Mouse (Mus musculus) urinary bladder, postnatal 14 days (tissue): ENCODE data around the gene Ifna5.
A peak's percentile ranks its signal among the peaks of the same experiment; 100 is the strongest.
"Not testable (repeated sequence)": the region's sequence is repeated elsewhere in the genome, so short reads cannot be mapped to it uniquely, and the experiment has no call there.

ENCODE experiments used
- DNase-seq: peaks from one replicate; pipeline ENCODE4 v3.0.0; 2021; ENCODE audit warnings: low spot score

The Ifna5 gene

GRCm38 (mm10) chr4:88835225-88835624 lies at the start of gene Ifna5:
Gene Ifna5, plus strand, starts transcription at chr4:88835525.
- not testable (repeated sequence) for DNase-seq

DNA sequence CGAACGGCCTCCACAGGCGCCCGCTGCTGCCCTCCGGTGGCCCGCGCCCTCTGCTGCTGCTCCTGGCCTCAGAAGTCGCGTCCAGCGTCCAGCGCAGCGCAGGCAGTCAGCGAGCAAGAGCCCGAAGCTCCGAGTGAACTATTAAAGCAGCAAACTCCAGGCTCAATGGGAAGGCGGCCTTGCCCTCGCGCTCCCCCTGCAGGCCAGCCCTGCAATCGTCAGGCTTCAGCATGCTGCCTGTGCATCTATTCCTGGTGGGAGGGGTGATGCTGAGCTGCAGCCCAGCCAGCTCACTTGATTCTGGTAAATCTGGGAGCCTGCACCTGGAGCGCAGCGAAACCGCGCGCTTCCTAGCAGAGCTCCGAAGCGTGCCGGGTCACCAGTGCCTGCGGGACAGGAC lies 46.9 kb upstream of the Ifna5 start, which contains the start of gene Gm13277:
TSS of gene Gm13277 (plus strand) at position 231 of the 400 bp plus-strand sequence.
- DNase-seq, result peak; percentile 73

DNA sequence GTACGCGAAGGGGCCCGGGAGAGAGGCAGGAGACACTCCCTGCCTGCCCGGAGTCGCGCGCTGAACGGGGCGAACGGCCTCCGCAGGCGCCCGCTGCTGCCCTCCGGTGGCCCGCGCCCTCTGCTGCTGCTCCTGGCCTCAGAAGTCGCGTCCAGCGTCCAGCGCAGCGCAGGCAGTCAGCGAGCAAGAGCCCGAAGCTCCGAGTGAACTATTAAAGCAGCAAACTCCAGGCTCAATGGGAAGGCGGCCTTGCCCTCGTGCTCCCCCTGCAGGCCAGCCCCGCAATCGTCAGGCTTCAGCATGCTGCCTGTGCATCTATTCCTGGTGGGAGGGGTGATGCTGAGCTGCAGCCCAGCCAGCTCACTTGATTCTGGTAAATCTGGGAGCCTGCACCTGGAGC lies 44.1 kb upstream of the Ifna5 start, which contains the start of gene Gm13278:
TSS of gene Gm13278 (plus strand) at position 301 of the 400 bp plus-strand sequence.
- not testable (repeated sequence) for DNase-seq

DNA sequence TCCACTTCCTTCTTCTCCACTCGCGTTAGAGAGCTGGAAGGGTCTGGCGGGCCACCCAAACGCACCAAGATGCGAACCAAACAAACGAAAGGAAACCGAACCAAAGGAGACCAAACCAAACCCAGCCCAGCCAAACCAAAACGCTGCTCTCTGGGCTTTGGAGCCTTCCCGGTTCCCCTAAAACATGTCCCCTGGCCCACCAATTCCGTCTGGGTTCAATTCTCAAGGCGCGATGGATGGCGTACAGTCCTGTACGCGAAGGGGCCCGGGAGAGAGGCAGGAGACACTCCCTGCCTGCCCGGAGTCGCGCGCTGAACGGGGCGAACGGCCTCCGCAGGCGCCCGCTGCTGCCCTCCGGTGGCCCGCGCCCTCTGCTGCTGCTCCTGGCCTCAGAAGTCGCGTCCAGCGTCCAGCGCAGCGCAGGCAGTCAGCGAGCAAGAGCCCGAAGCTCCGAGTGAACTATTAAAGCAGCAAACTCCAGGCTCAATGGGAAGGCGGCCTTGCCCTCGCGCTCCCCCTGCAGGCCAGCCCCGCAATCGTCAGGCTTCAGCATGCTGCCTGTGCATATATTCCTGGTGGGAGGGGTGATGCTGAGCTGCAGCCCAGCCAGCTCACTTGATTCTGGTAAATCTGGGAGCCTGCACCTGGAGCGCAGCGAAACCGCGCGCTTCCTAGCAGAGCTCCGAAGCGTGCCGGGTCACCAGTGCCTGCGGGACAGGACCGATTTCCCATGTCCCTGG lies 41.2 kb upstream of the Ifna5 start, which contains the start of gene Gm13275:
TSS of gene Gm13275 (plus strand) at position 552 of the 740 bp plus-strand sequence.
- peak; percentile 57 for DNase-seq

GRCm38 (mm10) chr4:88797097-88797496 lies 38.2 kb upstream of the Ifna5 start, which contains the start of gene Gm13279:
Gene Gm13279, plus strand, starts transcription at chr4:88797397.
- DNase-seq, result not testable (repeated sequence)

DNA sequence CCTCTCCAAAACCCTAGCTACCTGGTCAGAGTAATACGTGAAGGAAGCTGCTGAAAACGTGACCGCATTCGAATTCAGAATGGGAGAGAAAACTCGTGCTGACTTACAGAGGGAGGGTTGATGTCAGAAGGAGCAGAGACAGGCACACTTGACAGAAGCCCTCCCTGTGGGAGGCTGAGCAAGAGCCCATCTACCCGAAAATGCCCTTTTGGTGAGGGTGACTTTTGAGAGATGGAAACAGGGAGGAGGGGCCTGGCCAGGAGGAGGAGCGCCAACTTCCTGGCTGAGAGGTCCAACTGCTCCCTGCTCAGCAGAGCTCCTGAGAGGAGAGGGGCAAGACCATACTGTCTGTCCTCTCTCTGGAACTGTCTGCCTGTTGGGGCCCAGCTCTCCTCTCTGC lies 36.0 kb upstream of the Ifna5 start, which contains the start of gene Gm13285:
TSS of gene Gm13285 (plus strand) at position 301 of the 400 bp plus-strand sequence.
- DNase-seq, result not testable (repeated sequence)

GRCm38 (mm10) chr4:88802954-88803353 lies 32.4 kb upstream of the Ifna5 start, which contains the start of gene Gm13287:
Gene Gm13287, plus strand, starts transcription at chr4:88803254.
- DNase-seq, result not testable (repeated sequence)

GRCm38 (mm10) chr4:88805231-88805630 lies 30.1 kb upstream of the Ifna5 start, which contains the start of gene Gm13288:
Gene Gm13288, plus strand, starts transcription at chr4:88805531.
- not testable (repeated sequence) for DNase-seq

DNA sequence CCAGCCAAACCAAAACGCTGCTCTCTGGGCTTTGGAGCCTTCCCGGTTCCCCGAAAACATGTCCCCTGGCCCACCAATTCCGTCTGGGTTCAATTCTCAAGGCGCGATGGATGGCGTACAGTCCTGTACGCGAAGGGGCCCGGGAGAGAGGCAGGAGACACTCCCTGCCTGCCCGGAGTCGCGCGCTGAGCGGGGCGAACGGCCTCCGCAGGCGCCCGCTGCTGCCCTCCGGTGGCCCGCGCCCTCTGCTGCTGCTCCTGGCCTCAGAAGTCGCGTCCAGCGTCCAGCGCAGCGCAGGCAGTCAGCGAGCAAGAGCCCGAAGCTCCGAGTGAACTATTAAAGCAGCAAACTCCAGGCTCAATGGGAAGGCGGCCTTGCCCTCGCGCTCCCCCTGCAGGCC lies 29.6 kb upstream of the Ifna5 start:
- DNase-seq, result peak; percentile 5

- no peak for DNase-seq
These were observed 19.4 kb upstream of the Ifna5 start, which contains the start of gene Ifna7 for GRCm38 (mm10) chr4:88815928-88816327. Gene Ifna7, plus strand, starts transcription at chr4:88816228.

DNA sequence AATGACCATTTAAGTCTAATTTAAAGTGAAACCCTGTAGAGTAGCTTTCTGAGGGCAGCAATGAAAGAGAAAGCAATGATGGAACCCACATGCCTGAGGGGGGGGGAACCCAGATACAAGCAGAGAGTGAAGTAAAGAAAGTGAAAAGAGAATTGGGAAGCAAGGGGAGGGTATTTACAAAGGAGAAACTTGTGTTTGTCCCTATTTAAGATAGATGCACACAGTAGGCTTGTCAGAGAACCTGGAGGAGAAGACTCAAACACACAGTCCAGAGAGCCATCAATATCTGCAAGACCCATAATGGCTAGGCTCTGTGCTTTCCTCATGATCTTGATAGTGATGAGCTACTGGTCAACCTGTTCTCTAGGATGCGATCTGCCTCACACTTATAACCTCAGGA lies 15.7 kb upstream of the Ifna5 start, which contains the start of gene Ifna11:
TSS of gene Ifna11 (plus strand) at position 301 of the 400 bp plus-strand sequence.
- DNase-seq, result no peak

- DNase-seq, result peak; percentile 8
These were observed 12.3 kb upstream of the Ifna5 start for GRCm38 (mm10) chr4:88822995-88823394.

- DNase-seq, result not testable (repeated sequence)
These were observed 8.2 kb upstream of the Ifna5 start, which contains the start of gene Ifna6 for GRCm38 (mm10) chr4:88827116-88827515. Gene Ifna6, plus strand, starts transcription at chr4:88827416.

DNA sequence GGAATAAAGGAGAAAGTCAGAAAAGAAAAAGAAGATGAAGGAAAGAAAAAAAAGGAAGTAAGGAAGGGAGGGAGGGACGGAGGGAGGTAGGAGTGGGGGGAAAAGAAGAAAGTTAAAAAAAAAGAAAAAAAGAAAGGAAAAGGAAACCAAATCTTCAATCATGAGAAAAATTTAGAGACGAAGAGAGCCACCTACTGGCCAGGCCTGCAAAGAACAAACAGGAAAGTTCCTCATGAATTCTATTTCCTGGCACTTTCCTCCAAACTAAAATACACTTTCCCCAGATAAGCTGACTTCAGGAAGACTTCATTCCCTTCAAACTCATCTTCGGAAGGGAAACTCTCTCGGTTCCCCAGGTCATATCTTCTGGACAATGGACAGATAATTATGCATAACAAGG lies 4.8 kb upstream of the Ifna5 start:
- peak; percentile 16 for DNase-seq

- no peak for DNase-seq
These were observed 3.5 kb downstream of the Ifna5 start for GRCm38 (mm10) chr4:88838828-88839227.

DNA sequence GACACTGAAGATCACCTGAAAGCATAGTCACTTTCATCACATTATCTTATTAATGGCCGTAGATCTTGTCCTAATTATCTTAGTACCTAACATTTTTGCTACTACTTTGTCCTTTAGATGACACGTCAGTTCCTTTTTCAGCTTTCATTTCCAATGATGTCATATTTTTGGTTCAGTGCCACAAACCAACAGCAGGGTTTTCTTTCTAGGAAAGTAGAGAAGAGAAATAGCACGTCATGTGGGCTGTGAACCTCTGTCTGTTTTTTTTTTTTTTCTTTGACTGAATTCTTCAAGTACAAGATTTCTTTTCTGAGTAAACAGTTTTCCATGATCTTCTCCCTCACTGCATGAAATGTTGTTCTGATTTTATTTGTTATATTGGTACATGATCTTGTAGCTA lies 4.7 kb downstream of the Ifna5 start:
- DNase-seq, result no peak

DNA sequence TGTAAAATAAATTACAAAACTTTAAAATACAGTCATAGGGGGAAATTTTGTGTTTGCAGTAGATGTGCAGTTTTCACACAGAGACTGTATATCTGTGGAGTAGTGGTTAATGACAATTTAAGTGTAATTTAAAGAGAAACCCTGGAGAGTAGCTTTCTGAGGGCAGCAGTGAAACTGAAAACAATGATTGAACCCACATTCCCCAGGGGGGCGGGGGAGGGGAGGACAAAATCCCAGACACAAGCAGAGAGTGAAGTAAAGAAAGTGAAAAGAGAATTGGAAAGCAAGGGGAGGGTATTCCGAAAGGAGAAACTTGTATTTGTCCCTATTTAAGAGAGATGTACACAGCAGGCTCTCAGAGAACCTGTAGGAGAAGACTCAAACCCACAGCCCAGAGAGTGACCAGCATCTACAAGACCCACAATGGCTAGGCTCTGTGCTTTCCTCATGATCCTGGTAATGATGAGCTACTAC lies 6.2 kb downstream of the Ifna5 start, which contains the start of gene Ifna4:
TSS of gene Ifna4 (plus strand) at position 424 of the 474 bp plus-strand sequence.
- DNase-seq, result no peak

DNA sequence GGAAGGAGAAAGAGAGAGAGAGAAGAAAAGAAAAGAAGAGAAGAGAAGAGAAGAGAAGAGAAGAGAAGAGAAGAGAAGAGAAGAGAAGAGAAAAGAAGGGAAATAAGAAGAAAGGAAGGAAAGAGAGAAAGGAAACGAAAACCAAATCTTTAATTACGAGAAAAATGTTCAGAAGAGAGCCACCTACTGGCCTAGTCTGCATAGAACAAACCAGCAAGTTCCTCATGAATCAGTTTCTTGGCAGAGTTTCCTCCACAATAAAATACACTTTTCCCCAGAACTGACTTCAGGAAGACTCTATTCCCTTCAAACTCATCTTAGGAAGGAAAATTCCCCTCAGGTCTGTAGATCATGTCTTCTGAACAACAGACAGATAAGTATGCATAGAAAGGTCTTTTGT lies 10.0 kb downstream of the Ifna5 start:
- no peak for DNase-seq

DNA sequence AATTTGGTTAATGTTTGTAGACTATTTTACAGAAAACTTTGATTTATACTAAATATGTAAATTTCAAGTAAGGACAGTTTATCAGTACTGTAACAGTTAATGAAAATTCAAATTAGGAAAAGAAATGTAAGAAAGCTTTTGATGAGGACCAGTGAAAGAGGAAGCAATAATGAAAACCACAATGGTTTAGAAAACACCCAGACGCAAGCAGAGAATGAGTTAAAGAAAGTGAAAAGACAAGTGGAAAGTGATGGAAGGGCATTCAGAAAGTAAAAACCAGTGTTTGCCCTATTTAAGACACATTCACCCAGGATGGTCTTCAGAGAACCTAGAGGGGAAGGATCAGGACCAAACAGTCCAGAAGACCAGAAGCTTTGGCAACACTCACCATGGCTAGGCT lies 14.4 kb downstream of the Ifna5 start, which contains the start of gene Ifna1:
TSS of gene Ifna1 (plus strand) at position 390 of the 400 bp plus-strand sequence.
- DNase-seq, result no peak

DNA sequence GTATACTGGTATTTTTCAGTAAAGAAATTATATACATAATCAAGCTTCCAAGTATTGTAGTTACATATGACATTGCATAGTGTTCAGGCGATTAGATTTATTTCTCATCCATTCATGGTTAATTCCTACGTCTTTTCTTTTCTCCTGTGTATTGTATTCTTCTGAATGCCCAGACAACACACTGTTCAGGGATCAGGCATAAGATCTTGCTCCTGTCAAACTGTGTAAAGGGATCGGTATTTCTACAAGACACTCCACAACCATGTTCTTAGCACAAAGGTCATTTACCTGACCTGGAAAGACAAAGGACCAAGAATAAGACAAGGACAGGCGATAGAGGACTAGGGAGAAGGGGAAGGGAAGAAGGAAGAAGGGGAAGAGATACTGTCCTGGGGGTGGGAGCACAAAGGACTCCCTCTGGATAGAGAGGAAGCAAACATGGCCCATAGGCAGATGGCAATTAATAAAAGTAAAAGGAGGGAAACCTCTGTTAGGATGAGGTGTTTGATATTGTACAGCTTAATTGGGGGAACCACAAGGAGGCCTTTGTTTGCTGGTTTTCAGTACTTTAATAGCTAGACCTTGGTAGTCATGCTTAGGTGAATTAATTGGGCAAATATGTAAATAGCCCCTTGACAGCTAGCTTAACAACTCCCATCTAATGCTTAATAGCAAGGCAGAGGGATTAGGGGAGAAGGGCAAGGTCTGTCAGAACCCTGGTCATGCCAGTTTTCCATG lies 15.9 kb downstream of the Ifna5 start:
- no peak for DNase-seq

- no peak for DNase-seq
These were observed 23.9 kb downstream of the Ifna5 start for GRCm38 (mm10) chr4:88859214-88859613.

DNA sequence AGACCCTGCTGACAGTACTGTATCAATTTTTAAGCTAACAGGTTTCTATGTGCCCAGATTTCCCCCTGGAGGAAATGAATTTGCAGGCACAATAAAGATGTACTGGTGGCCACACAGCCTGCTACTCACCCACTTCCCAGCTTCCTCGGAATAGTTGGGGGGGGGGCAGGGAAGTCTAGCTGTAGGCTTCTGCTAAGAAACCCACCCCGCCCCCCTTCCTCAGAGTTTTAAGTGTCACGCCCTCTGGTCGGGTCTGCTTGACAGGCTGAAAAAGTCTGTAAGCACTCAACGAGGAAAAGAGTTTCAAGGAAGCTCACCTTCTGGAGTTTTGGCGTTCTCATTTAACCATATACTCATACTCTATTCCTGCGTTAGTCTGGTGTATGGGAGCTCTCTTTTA lies 28.0 kb downstream of the Ifna5 start:
- DNase-seq, result no peak
